Mouse (Mus musculus) kidney, postnatal 36 days (tissue): ENCODE results near the gene Dph2.

Experiments
- DNase-seq, 2 experiments: peaks; one replicate each; pipeline ENCODE4 v3.0.0; 2021 to 2022; ENCODE audit warnings: mixed read lengths in 2 of 2

Gene Dph2

GRCm38 (mm10) chr4:117891738-117892161 lies at the start of gene Dph2:
Dph2 (minus strand) TSS chr4:117892032.
- peak; percentile 89 to 92 for DNase-seq

- peak in 1 of 2 experiments; percentile 8 for DNase-seq
Measured at GRCm38 (mm10) chr4:117936964-117937363, 45.1 kb upstream of the Dph2 start.

DNA sequence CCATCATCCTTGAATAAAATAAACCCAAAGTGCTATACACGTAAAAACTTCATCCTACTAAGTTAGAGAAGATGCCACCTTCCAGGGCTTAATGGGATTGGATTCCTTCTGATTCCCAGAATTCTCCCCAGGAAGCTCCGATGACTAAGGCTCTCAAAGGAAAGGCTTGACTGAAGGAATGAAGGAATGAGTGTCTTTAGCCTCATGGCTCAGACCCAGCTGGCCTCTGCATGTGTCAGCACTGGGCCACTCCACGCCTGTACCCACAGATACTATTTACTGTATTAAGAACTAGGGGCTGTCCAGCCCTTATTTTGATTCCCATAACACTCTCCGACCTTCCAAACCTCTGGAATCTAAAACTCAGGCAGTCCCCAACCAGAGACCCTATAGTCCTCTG lies 42.2 kb upstream of the Dph2 start:
- no peak for DNase-seq

GRCm38 (mm10) chr4:117933248-117933647 lies 41.4 kb upstream of the Dph2 start:
- DNase-seq = no peak

DNA sequence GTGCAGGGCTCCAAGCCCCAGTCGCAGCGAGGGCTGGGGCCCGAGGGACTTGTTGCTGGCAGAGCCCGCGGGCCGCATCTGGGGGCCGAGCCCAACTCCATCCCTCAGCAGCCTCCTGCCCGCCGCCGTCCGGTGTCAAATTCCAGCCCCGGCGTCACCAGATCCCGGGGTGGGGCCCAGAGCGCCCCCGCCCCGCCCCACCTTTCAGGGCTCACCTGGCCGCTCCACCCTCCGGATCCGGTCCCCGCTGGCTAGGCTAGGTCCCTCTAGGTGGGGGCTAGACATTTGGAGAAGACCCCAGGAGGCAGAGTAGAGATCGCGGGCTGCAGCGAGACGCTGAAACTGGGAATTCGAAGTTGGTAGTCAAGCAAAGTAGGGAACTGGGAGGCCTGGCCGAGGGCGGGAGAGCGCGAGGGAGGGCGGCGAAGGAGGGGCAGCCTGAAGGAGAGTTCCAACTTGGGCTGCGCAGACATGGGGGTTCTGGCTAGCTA lies 37.6 kb upstream of the Dph2 start, which contains the start of gene Artn:
Gene Artn, minus strand, starts transcription at position 373 of the 491 bp plus-strand sequence.
- DNase-seq = peak; percentile 68 to 82

- DNase-seq = peak; percentile 64 to 81
Measured at GRCm38 (mm10) chr4:117928699-117929241, 36.9 kb upstream of the Dph2 start.

DNA sequence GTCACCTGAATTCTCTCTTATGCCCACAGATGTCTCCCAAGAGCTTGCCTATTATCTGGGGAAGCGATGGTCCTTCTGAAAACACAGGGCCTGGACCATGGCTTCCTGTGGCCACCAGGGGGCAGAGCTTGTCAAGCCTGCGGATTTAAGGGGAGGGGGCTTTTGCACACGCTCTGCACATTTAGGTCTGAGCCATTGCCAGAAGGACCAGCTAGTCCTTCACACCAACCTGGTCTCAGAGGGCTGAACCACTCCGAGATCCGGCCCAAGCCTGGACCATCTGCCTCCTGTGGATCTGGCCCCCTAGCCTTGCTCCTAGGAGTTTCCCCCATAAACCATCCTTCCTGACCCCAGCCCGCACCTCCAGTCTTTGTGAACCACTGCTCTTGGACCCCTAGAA lies 36.4 kb upstream of the Dph2 start:
- DNase-seq = peak; percentile 7 to 55

GRCm38 (mm10) chr4:117926545-117927482 lies 35.0 kb upstream of the Dph2 start:
- DNase-seq = peak; percentile 16 to 50

GRCm38 (mm10) chr4:117924916-117925315 lies 33.1 kb upstream of the Dph2 start:
- DNase-seq = no peak

GRCm38 (mm10) chr4:117923450-117923849 lies 31.6 kb upstream of the Dph2 start:
- no peak for DNase-seq

DNA sequence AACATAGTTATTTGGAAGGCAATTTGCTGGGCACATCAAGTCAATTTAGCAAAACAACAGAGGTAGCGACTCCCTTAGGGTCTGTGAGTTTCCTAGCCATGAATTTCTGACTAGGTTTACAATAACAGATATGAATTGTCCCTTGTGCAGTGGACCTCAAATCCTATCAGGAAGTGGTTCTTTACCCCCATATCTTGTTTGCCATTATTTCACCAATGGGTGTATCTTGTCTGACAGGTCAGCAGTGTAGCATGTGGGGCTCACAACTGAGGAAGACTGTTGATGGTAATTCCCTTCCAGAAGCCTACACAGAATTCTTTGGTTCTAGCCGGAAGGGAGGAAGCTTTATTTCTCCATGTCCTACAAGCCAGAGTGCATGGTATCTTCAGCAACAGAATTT lies 29.5 kb upstream of the Dph2 start:
- no peak for DNase-seq

DNA sequence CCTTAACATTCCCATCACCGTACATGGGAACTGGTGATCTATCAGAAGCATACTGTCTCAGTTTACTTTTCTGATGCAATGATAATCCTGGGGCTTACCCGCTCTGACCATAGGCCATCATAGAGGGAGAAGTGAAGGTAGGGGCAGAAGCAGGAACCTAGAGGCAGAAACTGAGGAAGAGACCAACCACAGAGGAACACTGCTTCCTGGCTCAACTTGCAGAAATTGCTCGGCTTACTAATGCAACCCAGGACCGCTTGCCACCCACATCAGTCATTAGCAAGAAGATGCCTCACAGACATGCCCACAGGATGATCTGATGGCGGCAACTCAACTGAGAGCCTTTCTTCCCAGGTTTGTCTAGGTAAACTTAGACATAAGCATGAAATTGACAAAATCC lies 26.9 kb upstream of the Dph2 start:
- no peak for DNase-seq

DNA sequence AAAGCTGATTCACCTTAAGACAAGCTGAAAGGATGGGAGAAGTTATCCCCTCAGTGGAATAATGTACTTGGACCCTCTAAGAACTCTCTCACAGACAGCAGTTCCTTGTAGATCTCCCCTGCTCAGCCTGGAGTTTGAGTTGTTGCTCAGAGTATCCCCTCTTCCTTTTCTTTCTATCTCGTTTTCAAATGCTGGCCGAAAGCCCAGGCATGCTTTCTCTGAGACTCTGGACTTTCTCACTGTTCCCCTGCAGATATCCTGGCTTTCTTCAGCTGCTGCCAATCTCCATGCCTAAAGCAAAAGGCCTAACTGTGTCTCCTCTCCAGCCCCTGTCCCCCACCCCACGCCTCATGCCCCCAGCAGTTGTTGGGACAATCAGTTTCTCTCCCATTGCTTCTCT lies 26.4 kb upstream of the Dph2 start:
- DNase-seq = peak; percentile 34 to 68

DNA sequence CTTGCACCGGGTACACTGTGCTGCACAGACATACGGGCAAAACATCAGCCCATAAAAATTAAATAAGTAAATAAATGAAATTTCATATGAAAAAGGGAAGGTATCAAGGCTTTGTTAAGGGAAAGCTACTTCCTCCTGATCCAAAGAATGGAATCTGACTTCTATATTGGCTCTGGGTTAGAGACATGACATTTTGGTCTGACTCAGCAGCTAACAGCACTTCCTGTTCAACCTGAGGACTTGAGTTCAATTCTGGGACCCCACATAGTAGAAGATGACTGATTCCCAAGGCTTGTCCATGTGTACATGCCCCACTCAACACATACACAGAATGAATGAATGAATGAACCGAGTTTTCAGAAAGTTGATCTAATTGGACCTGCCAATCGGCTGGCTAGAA lies 26.0 kb upstream of the Dph2 start:
- DNase-seq = no peak

- no peak for DNase-seq
Measured at GRCm38 (mm10) chr4:117917402-117917801, 25.6 kb upstream of the Dph2 start.

DNA sequence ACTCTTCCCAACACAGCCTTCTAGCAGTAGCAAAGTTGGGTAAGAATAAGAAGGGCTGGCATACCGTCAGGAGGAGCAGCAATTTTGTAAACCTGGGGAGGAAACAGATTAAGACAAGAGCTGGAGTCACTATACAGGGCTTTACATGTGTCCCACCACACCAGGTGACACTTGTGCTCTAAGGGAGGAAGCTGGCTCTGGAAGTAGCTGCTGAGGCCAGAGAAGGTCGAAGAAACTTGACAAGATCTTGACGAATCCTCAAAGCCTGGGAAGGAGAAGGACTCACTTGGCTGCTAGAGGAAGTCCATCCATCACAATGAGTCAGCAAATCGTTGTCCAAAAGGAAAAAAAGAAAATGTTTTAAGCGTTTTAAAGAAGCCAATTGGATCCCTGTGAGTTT lies 24.6 kb upstream of the Dph2 start:
- no peak for DNase-seq

DNA sequence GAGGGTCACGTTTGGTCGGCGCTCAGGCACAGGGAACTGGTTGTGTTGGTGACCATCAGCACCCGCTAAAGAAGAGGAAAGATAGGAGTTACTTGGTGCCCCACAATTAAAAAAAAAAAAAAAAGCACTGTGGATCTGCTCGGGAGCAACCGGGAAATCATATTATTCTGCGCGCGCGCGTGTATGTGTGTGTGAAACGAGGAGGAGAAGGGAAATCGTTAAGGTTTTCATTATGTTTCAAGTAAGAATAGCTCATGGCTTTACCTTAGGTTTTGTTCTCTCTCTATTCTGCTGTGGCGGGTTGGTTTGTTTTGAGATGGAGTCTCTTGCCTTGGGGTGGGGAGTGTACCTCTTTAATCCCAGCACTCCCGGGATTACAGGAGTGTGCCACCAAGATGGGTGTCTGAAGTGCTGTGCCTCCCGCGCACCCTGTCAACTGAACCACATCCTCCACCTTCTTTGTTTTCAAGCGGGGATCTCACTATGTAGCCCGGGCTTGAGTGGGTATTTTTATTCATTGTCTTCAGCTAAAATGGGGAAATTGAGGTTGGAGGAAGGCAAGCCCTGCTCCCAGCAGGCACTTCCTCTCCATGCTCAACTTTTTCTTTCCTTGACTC lies 23.8 kb upstream of the Dph2 start:
- peak in 1 of 2 experiments; percentile 31 for DNase-seq

DNA sequence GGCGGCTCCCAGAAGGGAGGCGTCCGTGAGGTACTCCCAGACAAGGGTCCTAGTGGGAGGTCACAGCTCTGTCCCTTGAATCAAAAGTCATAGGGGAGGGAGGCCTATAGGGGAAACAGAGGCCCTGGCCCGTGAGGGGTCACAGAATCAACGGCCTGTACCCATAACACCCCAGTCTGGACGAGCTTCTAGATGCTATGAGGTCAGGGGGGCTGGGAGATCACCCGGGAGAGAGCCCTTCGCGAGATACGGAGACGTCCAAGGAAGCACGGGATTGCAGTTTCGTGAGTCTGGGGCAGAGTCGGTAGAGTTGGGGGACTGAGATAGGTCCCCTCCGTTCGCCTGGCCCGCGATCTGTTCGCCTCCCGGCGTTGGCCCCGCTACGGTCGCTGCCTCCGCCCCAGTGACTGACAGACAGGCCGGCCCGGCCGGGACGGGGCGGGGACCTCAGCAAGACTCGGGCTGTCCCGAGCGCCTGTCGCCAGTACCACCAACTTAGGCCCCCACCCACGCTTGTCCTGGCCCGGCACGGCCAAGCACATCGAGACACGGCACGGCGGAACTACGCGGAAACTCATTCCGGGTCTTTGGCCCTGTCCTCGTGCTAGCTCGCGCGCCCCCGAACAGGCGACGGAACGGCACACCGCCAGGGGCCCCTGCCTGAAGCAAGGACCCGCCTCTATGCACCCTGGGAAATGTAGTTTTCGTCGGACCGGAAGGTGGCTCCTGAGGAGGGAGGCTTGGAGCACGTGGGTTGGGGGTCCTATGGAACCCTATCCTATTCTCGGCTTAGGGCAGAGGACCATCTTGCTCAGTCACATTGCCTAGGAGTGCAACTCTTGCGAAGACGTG lies 23.0 kb upstream of the Dph2 start, which contains the start of gene Ipo13:
Gene Ipo13, minus strand, starts transcription at position 409 of the 852 bp plus-strand sequence.
- DNase-seq = peak; percentile 90 to 95

- DNase-seq = no peak
Measured at GRCm38 (mm10) chr4:117914031-117914430, 22.2 kb upstream of the Dph2 start.

DNA sequence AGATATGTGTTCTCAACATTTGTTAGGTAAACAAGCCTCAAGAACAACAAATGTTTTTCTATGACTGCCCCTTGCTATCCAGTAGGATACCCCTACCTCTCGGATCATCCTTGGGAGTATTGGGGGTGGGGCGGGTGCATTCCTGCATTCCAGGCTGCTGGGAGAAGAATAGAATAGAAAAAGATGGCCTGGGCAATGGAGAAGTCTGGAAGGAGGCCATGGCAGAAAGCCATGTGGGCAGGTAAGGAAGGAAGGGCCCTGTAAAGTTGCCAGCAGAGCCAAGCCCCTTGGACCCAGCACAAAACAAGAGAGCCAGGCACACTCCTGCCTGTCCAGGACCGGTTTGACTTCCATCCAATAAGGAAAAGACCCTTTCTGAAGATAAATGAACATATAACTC lies 21.6 kb upstream of the Dph2 start:
- DNase-seq = peak; percentile 77 to 85

GRCm38 (mm10) chr4:117912685-117913273 lies 20.9 kb upstream of the Dph2 start:
- DNase-seq = no peak

GRCm38 (mm10) chr4:117912131-117912561 lies 20.3 kb upstream of the Dph2 start:
- DNase-seq = no peak
